In the genomic region with DNA sequence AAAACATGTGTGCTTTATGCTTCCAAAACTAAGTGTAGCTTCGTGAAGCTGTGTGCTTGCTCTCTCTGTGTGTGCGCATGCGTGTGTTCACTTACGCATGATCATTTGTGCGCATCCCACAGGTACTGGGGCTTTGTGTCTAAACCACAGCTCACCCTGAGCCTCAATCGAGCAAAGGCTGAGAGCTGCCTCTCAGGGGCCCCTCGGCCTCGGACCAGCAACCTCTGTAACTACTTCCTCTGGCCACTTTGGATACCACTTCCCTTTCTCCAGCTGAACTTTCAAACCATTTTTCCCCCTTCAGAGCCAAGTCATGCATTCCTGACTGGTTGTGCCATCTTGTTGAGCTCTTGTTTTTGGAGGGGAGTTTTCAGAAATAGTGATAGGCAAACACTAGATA, we compare ENCODE assay signal across 19 mouse cellular contexts. TPM values are rescaled to one million over a fixed set of nuclear protein-coding genes. Genes with fewer than 3 reads are reported as not detected.
A peak's percentile ranks its signal among the peaks of the same experiment; 100 is the strongest.
DNase-seq lines count a peak whose midpoint lies in the region; ATAC-seq and TF ChIP-seq lines count a peak whose summit lies in the region.
"Had no signal": no experiment of that assay in that cellular context is flagged by ENCODE, and none has a peak within 500 bp of the region (broad histone marks: within the 10 kb centered on the region; RNA-seq: fewer than 3 reads in every experiment).

No protein-coding gene starts in this region.

- TF ChIP-seq CTCF in heart, postnatal 0 days (IDR thresholded peaks at IDR 0.05; ENCODE audit: low read depth): no peak
- no peak for TF ChIP-seq CTCF in bone marrow macrophage, adult 2 months (IDR thresholded peaks at IDR 0.05; ENCODE audit: low read depth, low read length)

- no peak for ATAC-seq in heart, postnatal 0 days (ENCODE audit: insufficient read depth, low read depth)
- ATAC-seq in megakaryocyte, adult 5-6 weeks (ENCODE audit: poor library complexity, severe bottlenecking): peak; percentile 73
- no peak for ATAC-seq in kidney, embryonic 14.5 days (ENCODE audit: low FRiP score, low TSS enrichment)
- ATAC-seq: hindbrain, postnatal 0 days; intestine, postnatal 0 days had no signal

- no peaks in the 10 kb centered on the region for H3K36me3 ChIP-seq in heart, postnatal 0 days (replicated peaks; ENCODE audit: control insufficient read depth, insufficient read depth, low read length)
- H3K36me3 ChIP-seq in kidney, embryonic 14.5 days (ENCODE audit: control insufficient read depth, insufficient read depth, low read length): no peaks in the 10 kb centered on the region
- H3K36me3 ChIP-seq: forebrain, embryonic 10.5 days; hindbrain, embryonic 10.5 days; midbrain, embryonic 10.5 days; neural tube, embryonic 12.5 days; stomach, embryonic 15.5 days had no signal

- TF ChIP-seq EP300 in heart, postnatal 0 days (IDR thresholded peaks at IDR 0.05; ENCODE audit: low read depth): no peak

- no peaks in the 10 kb centered on the region for H3K9me3 ChIP-seq in heart, postnatal 0 days (replicated peaks; ENCODE audit: control insufficient read depth, low read length)
- no peaks in the 10 kb centered on the region for H3K9me3 ChIP-seq in kidney, embryonic 14.5 days (ENCODE audit: control insufficient read depth, low read length)
- H3K9me3 ChIP-seq: forebrain, embryonic 10.5 days; hindbrain, embryonic 10.5 days; midbrain, embryonic 10.5 days; neural tube, embryonic 12.5 days; stomach, embryonic 15.5 days had no signal

- DNase-seq in heart, postnatal 0 days (ENCODE audit: low spot score): no peak
- DNase-seq in heart, postnatal 4 days: no peak
- DNase-seq in lung, postnatal 36 days: peak; percentile 38
- no peak for DNase-seq in lung, postnatal 10 days
- DNase-seq in urinary bladder, postnatal 10 days (ENCODE audit: low spot score): no peak
- DNase-seq: adrenal gland, postnatal 10 days; lung, embryonic 14.5 days; thymus, adult 18-20 months; thymus, postnatal 4 days had no signal

- H3K4me1 ChIP-seq in heart, postnatal 0 days (ENCODE audit: control insufficient read depth, insufficient read depth): peaks cover 35% of the 10 kb centered on the region
- H3K4me1 ChIP-seq in bone marrow macrophage, adult 2 months (ENCODE audit: control insufficient read depth, insufficient read depth, low read length): peaks cover 18% of the 10 kb centered on the region
- H3K4me1 ChIP-seq in kidney, embryonic 14.5 days (ENCODE audit: control insufficient read depth, insufficient read depth, low read length): peaks cover 6% of the 10 kb centered on the region; the same call in 1 of the 2 replicates
- H3K4me1 ChIP-seq: neural tube, embryonic 12.5 days had no signal

- no peaks in the 10 kb centered on the region for H3K27me3 ChIP-seq in heart, postnatal 0 days (ENCODE audit: control insufficient read depth, insufficient read depth, low read length)
- H3K27me3 ChIP-seq in kidney, embryonic 14.5 days (ENCODE audit: control insufficient read depth, insufficient read depth, low read length): no peaks in the 10 kb centered on the region
- H3K27me3 ChIP-seq: neural tube, embryonic 12.5 days; stomach, embryonic 15.5 days had no signal

- peak overlapping the region; percentile 57; the same call in 1 of the 2 replicates for H3K4me2 ChIP-seq in heart, postnatal 0 days (ENCODE audit: low read depth, low read length)
- no peak overlapping the region for H3K4me2 ChIP-seq in kidney, embryonic 14.5 days (replicated peaks; ENCODE audit: low read depth, low read length)
- H3K4me2 ChIP-seq: lung, embryonic 14.5 days; neural tube, embryonic 12.5 days; stomach, embryonic 15.5 days had no signal

- no peak overlapping the region for H3K9ac ChIP-seq in heart, postnatal 0 days (replicated peaks; ENCODE audit: low read depth, low read length)
- H3K9ac ChIP-seq in kidney, embryonic 14.5 days (ENCODE audit: low read depth, low read length): no peak overlapping the region
- H3K9ac ChIP-seq: lung, embryonic 14.5 days; neural tube, embryonic 12.5 days; stomach, embryonic 15.5 days had no signal

- H3K4me3 ChIP-seq in heart, postnatal 0 days (ENCODE audit: low read depth, low read length): no peak overlapping the region
- H3K4me3 ChIP-seq in bone marrow macrophage, adult 2 months (ENCODE audit: insufficient read depth, low read length): no peak overlapping the region
- H3K4me3 ChIP-seq in kidney, embryonic 14.5 days (ENCODE audit: low read length): no peak overlapping the region
- H3K4me3 ChIP-seq: forebrain, embryonic 10.5 days; hindbrain, embryonic 10.5 days; midbrain, embryonic 10.5 days; neural tube, embryonic 12.5 days; stomach, embryonic 15.5 days had no signal

- TF ChIP-seq POLR2A in bone marrow macrophage, adult 2 months (IDR thresholded peaks at IDR 0.05; ENCODE audit: borderline replicate concordance, low read depth, low read length): no peak

- 66% methylated on average over 8 of the region's 8 CpGs for WGBS in heart, postnatal 0 days
- 87% methylated on average over 8 of the region's 8 CpGs for WGBS in kidney, embryonic 14.5 days

- H3K27ac ChIP-seq in heart, postnatal 0 days (ENCODE audit: low read depth): peak overlapping the region; percentile 74
- H3K27ac ChIP-seq in bone marrow macrophage, adult 2 months (ENCODE audit: insufficient read depth, low read depth, low read length): peak overlapping the region; percentile 59
- H3K27ac ChIP-seq in kidney, embryonic 14.5 days (ENCODE audit: low read depth, low read length): no peak overlapping the region
- H3K27ac ChIP-seq: forebrain, embryonic 10.5 days; hindbrain, embryonic 10.5 days; hindbrain, postnatal 0 days; midbrain, embryonic 10.5 days; neural tube, embryonic 12.5 days; stomach, embryonic 15.5 days had no signal

RNA-seq across cellular contexts. Expression of a gene that starts 36.9 kb away (rescaled TPM):
- total RNA-seq in heart, postnatal 0 days (2014; rRNA removed; ENCODE audit: low replicate concordance): 117 and 124 TPM in 2 replicates
- polyA plus RNA-seq in heart, postnatal 0 days (2015; fragmentation: Nextera tagmentation; extraction: Ambion mirVana): 30.3 and 31.8 TPM in 2 replicates
- total RNA-seq in heart, postnatal 4 days (2021): 100 to 1,000 TPM; 169 to 174 TPM
- polyA plus RNA-seq in bone marrow macrophage, adult 2 months (2012; ENCODE audit: insufficient read depth, insufficient read length, missing spikeins): 10.1 and 10.5 TPM in 2 replicates
- 74.5 and 74.8 TPM in 2 replicates for total RNA-seq in megakaryocyte, adult 5-6 weeks (2015)
- 52.2 and 66.5 TPM in 2 replicates for total RNA-seq in megakaryocyte, adult 5-6 weeks (2017)
- 5.5 and 8.0 TPM in 2 replicates for polyA plus RNA-seq in kidney, embryonic 14.5 days (2014; fragmentation: Nextera tagmentation; extraction: Ambion mirVana)
